ENCODE assay signal across 8 mouse cellular contexts in the genomic region with DNA sequence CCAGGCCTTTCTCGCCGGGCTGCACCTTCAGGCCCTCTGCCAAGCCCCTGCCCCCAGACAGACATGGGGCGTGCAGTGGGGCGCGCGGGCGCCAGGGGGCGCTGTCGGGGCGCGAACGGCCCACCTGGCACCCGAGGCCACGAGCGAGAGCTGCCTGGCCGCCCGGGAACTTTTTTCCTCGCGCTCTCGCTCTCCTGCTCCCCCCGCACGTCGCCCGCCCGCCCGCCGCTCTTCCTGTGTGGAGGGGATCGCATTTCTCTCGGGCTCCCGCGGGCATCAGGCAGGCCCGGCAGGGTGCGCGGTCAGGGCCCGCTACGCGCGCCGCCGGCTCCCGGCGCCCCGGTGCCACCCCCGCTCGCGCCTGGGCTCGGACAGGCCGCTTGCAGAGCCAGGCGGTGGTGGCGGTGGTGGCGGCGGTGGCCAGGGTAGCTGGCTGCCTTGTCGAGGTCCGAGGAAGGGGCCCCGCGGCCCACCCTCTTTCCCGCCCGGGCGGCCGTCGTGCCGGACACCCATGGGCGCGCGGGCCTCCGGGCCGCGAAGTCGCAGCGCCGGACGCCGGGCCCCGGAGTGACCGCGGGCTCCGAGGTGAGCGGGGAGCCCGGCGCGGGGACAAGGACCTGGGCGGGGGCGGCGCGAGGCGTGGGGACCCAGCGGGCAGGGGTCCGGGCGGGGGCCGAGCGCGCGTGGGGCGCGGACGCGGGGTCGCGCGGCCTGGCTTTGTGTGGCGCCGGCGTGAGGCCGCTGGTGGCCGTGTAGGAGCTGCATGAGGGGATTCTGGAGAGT. TPM values are rescaled to one million over a fixed set of nuclear protein-coding genes. Genes with fewer than 3 reads are reported as not detected.
DNase-seq lines count a peak whose midpoint lies in the region; ATAC-seq lines count a peak whose summit lies in the region.

A gene (plus strand): TSS at position 204 of the 783 bp plus-strand sequence.

- no peaks in the 10 kb centered on the region for H3K36me3 ChIP-seq in hindbrain, embryonic 14.5 days (replicated peaks; ENCODE audit: control insufficient read depth, insufficient read depth)

- peak within 1 kb of the TSS; percentile 97 for H3K27ac ChIP-seq in hindbrain, embryonic 14.5 days

- H3K27me3 ChIP-seq in hindbrain, embryonic 14.5 days (ENCODE audit: control insufficient read depth, insufficient read depth, low read length) = no peaks in the 10 kb centered on the region

- H3K4me3 ChIP-seq in hindbrain, embryonic 14.5 days (replicated peaks; ENCODE audit: low read length) = peak within 1 kb of the TSS; percentile 93

- H3K9me3 ChIP-seq in hindbrain, embryonic 14.5 days (ENCODE audit: control insufficient read depth, low read length) = no peaks in the 10 kb centered on the region

- H3K9ac ChIP-seq in hindbrain, embryonic 14.5 days = peak within 1 kb of the TSS; percentile 99

- peak within 1 kb of the TSS; percentile 78 for H3K4me2 ChIP-seq in hindbrain, embryonic 14.5 days (replicated peaks)

- H3K4me1 ChIP-seq in hindbrain, embryonic 14.5 days (replicated peaks; ENCODE audit: control insufficient read depth, insufficient read depth, low read length) = peaks cover 35% of the 10 kb centered on the region

- peak; percentile 93 for DNase-seq in Muller cell, postnatal 12 days (ENCODE audit: inconsistent ontology term)
- DNase-seq in cerebellum, postnatal 36 days = peak; percentile 97
- peak; percentile 89 to 93 for DNase-seq in frontal cortex, postnatal 36 days (ENCODE audit: low spot score in 2 of 2)
- peak; percentile 92 for DNase-seq in hindbrain, embryonic 14.5 days (ENCODE audit: low spot score)
- peak; percentile 89 to 91 for DNase-seq in layer of hippocampus, postnatal 36 days
- peak; percentile 94 for DNase-seq in lung, postnatal 36 days
- peak; percentile 93 for DNase-seq in retina, embryonic 14.5 days (ENCODE audit: low spot score)
- peak; percentile 97 for DNase-seq in thymus, postnatal 4 days

- under 1% methylated on average over 87 of the region's 105 CpGs for WGBS in hindbrain, embryonic 14.5 days

- ATAC-seq in hindbrain, embryonic 14.5 days (ENCODE audit: low FRiP score) = peak; percentile 79

RNA-seq across cellular contexts. Expression of the gene that starts here (rescaled TPM):
- polyA plus RNA-seq in hindbrain, embryonic 14.5 days (2014; fragmentation: Nextera tagmentation; extraction: Ambion mirVana) = 34.1 and 39.1 TPM in 2 replicates
- 10 to 100 TPM; 67.9 to 76.3 TPM for total RNA-seq in layer of hippocampus, postnatal 36 days (2021)

Comparison
In these comparisons a context has a peak if more than half of its experiments do, and no peak if none do; other contexts are left out.
1. Peak in every context shown above with its lines: DNase-seq, ATAC-seq, H3K4me3 ChIP-seq and H3K27ac ChIP-seq.